Mouse (Mus musculus): ENCODE data around the gene Gm9513.

GRCm38 (mm10) chr9:36494501-36495220 lies 19.2 kb downstream of the Gm9513 start:
- TF ChIP-seq POLR2A (IDR thresholded peaks at IDR 0.05; ENCODE audit: low read depth, low read length) (no peak), CTCF (IDR thresholded peaks at IDR 0.05; ENCODE audit: extremely low read depth, insufficient read depth, insufficient read length, insufficient replicate concordance) (no peak)

All from spleen, adult 2 months (tissue).